Mouse (Mus musculus) splenic B cell, adult 2 months (primary cell): Measurements from ENCODE around the gene Sncb.
"Not testable (repeated sequence)": the region's sequence is repeated elsewhere in the genome, so short reads cannot be mapped to it uniquely, and the experiment has no call there.

Source experiments
- DNase-seq: peaks from one replicate; pipeline ENCODE4 v3.0.0-alpha.2; 2011; ENCODE audit warnings: low read depth, low spot score
- H3K27me3 ChIP-seq: 2 replicates; pipeline ENCODE4 v1.6.1; 2012; ENCODE audit warnings: mild to moderate bottlenecking, low read length, moderate library complexity, mixed read lengths; ENCODE audit not compliant: control insufficient read depth, poor library complexity, insufficient read depth, severe bottlenecking
- H3K36me3 ChIP-seq: 2 replicates; pipeline ENCODE4 v1.6.1; 2012; ENCODE audit warnings: mild to moderate bottlenecking, low read length, moderate library complexity, mixed read lengths; ENCODE audit not compliant: control insufficient read depth, poor library complexity, insufficient read depth, severe bottlenecking

The Sncb gene

GRCm38 (mm10) chr13:54792259-54793230, 26.1 kb upstream of the Sncb start:
- H3K36me3 ChIP-seq: no peaks in the 10 kb centered on the region
- H3K27me3 ChIP-seq: no peaks in the 10 kb centered on the region
- peak; percentile 39 for DNase-seq

GRCm38 (mm10) chr13:54789561-54790397, 23.4 kb upstream of the Sncb start:
- no peaks in the 10 kb centered on the region for H3K27me3 ChIP-seq
- peak; percentile 25 for DNase-seq
- no peaks in the 10 kb centered on the region for H3K36me3 ChIP-seq

- H3K27me3 ChIP-seq: no peaks in the 10 kb centered on the region
- DNase-seq: peak; percentile 97
- no peaks in the 10 kb centered on the region for H3K36me3 ChIP-seq
Measured at GRCm38 (mm10) chr13:54788740-54789560, 22.6 kb upstream of the Sncb start, which contains the start of gene Tspan17. Gene Tspan17, plus strand, starts transcription at chr13:54789377.

- not testable (repeated sequence) for H3K36me3 ChIP-seq, H3K27me3 ChIP-seq, DNase-seq
Measured at GRCm38 (mm10) chr13:54787591-54787990, 21.2 kb upstream of the Sncb start.

GRCm38 (mm10) chr13:54783698-54784097, 17.3 kb upstream of the Sncb start, which contains the start of gene Eif4e1b:
Gene Eif4e1b, plus strand, starts transcription at chr13:54783998.
- no peaks in the 10 kb centered on the region for H3K36me3 ChIP-seq
- DNase-seq: no peak

DNA sequence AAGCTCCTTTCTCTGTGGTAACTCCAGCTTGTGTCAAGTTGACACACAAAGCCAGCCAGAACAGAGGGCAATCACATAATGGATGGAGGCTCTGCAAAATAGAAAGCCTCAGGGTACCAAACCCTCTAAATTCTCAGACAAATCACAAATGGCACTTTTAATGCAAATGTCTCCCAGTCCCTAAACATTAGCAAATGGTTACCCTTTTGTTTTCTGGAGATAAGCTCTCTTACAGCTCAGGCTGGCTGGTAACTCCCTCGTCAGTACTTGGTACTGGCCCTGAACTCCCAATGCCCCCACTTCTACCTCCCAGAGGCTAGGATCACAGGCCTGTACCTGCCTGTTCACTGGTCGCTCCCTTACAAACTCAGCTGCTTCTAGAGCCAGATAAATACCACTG, 16.8 kb upstream of the Sncb start:
- H3K36me3 ChIP-seq: no peaks in the 10 kb centered on the region
- DNase-seq: no peak
- H3K27me3 ChIP-seq: no peaks in the 10 kb centered on the region

More at GRCm38 (mm10) chr13:54783698-54784097, 17.3 kb upstream of the Sncb start, which contains the start of gene Eif4e1b:
- no peaks in the 10 kb centered on the region for H3K27me3 ChIP-seq

GRCm38 (mm10) chr13:54781086-54781485, 14.7 kb upstream of the Sncb start:
- no peaks in the 10 kb centered on the region for H3K27me3 ChIP-seq
- no peak for DNase-seq
- H3K36me3 ChIP-seq: no peaks in the 10 kb centered on the region

GRCm38 (mm10) chr13:54780592-54780991, 14.2 kb upstream of the Sncb start:
- DNase-seq: no peak
- no peaks in the 10 kb centered on the region for H3K27me3 ChIP-seq
- H3K36me3 ChIP-seq: no peaks in the 10 kb centered on the region

DNA sequence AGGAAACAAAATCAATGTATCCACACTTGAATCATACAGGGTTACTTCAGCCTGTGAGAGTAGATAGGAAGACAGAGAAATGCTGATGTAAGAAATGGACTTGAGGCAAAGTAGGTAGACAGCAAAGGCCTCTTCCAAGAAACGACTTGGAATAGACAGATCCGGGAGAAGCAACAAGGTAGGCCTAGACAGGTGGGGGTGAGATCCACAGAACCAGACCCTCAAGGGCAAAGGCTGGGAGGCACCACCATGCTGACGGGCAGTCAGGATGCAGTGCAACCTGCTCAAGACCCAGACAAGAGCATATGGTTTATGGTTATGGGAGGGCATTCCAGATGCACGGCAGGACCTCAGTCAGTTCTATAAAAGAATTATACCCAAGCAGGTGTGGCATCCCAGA, 617 bp upstream of the Sncb start:
- no peak for DNase-seq
- Histone ChIP-seq H3K36me3 (no peaks in the 10 kb centered on the region), H3K27me3 (no peaks in the 10 kb centered on the region)

DNA sequence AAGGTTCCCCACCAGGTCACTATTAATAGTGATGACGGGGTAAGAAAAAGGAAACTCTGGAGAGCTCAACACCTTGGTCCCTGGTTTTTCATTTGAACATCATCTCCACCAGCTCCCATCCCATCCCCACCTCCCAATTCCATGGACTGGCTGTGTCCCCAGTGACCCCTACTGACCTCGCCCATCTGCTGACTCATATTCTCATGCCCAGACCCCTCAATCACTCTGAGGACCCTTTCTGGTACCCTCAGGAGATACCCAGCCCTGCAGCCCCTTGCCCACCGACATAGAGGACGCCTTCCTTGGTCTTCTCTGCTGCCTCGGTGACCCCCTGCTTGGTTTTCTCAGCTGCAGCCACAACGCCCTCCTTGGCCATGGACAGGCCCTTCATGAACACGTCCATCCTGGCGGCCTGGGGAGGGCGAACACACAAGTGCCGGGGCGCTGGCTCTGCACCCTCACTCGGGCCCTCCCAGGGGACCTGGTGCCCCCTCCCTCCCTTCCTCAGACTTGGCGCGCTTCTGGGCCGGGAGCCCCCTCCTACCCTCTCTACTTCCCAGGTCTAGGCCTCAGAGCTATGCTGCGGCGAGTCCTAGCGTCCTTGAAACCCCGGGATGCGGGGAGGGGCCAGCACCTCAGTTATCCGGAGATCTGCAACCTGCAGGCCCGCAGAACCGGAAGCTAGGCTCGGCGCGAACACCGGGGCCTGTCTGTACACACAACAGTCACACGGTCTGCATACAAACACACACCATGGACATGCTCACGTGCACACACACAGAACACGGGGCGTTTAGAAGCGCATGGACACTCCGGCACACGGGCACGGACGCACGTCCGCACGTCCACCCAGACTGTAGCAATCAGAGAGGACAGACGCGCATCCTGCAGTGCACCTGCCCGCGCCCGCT, 859 bp downstream of the Sncb start:
- peak; percentile 13 for DNase-seq
- Histone ChIP-seq H3K27me3 (no peaks in the 10 kb centered on the region), H3K36me3 (no peaks in the 10 kb centered on the region)

- H3K36me3 ChIP-seq: no peaks in the 10 kb centered on the region
- DNase-seq: no peak
- H3K27me3 ChIP-seq: no peaks in the 10 kb centered on the region
Measured at GRCm38 (mm10) chr13:54760906-54761305, 5.5 kb downstream of the Sncb start.

GRCm38 (mm10) chr13:54760164-54760795, 6.1 kb downstream of the Sncb start:
- no peaks in the 10 kb centered on the region for H3K27me3 ChIP-seq
- no peaks in the 10 kb centered on the region for H3K36me3 ChIP-seq
- DNase-seq: no peak

DNA sequence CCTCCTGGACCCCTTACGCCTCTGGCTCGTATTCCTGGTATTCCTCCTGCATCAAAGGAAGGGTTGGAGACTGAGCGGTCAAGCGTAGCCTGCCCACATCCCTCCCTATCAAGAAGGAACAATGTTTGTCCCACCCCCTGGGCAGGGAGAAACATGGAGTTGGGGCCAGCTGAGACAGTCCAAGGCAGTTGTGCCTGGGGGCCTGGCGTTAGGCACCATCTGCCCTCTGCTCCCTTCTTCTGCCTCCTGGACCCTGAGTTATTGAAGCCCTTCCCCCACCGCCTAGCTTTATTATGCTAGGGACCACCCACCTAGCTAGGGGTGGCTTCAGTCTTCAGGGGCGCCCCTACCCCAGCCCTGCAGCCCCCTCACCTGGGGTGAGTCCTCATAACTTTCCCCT, 6.9 kb downstream of the Sncb start:
- Histone ChIP-seq H3K27me3 (no peaks in the 10 kb centered on the region), H3K36me3 (no peaks in the 10 kb centered on the region)
- no peak for DNase-seq
